Mouse (Mus musculus): ENCODE measurements around the gene Tnfsf10.

- TF ChIP-seq CTCF (IDR thresholded peaks at IDR 0.05; ENCODE audit: control insufficient read depth, insufficient read depth, low read length) (no peak), POLR2A (IDR thresholded peaks at IDR 0.05; ENCODE audit: borderline replicate concordance, control insufficient read depth, low read depth, low read length) (no peak)
Measured at GRCm38 (mm10) chr3:27285072-27285471, 31.8 kb upstream of the Tnfsf10 start.
